Mouse (Mus musculus) heart, postnatal 0 days (tissue): ENCODE measurements around the gene Cacnb4.

Experiments
- CTCF ChIP-seq: IDR thresholded peaks from 2 replicates; pipeline ENCODE4 v1.5.1; 2016; ENCODE audit warnings: antibody characterized with exemption, control low read depth, low read depth
- EP300 ChIP-seq: IDR thresholded peaks from 2 replicates; pipeline ENCODE4 v1.6.1; 2016; ENCODE audit warnings: antibody characterized with exemption, low read depth

GRCm38 (mm10) chr2:52476801-52477549 is 199.7 kb downstream of the Cacnb4 start:
- 0 out of 2 replicates have a peak, but pooled peaks have one; percentile 16 for TF ChIP-seq EP300
- TF ChIP-seq CTCF: no peak
